Mouse (Mus musculus) olfactory bulb, adult 2 months (tissue): Measurements from ENCODE around the gene Trappc6a.

Experiments
- CTCF ChIP-seq: fragments of 200-500 bp; IDR thresholded peaks from 2 replicates; pipeline ENCODE4 v1.5.1; 2012; ENCODE audit warnings: low read depth, mild to moderate bottlenecking, low read length, moderate library complexity; ENCODE audit not compliant: insufficient read depth
- POLR2A ChIP-seq: fragments of 200-500 bp; IDR thresholded peaks from 2 replicates; pipeline ENCODE4 v1.6.1; 2012; ENCODE audit warnings: mild to moderate bottlenecking, low read depth, low read length, moderate library complexity; ENCODE audit not compliant: insufficient read depth

- TF ChIP-seq CTCF: no peak
- TF ChIP-seq POLR2A: no peak
Observed at GRCm38 (mm10) chr7:19458591-19459111, 49.5 kb upstream of the Trappc6a start, which contains the start of gene Mark4.
